Mouse (Mus musculus) heart, postnatal 0 days (tissue): ENCODE data around the gene Hspa8.

Experiments
- CTCF ChIP-seq: IDR thresholded peaks from 2 replicates; pipeline ENCODE4 v1.5.1; 2016; ENCODE audit warnings: antibody characterized with exemption, control low read depth, low read depth
- EP300 ChIP-seq: IDR thresholded peaks from 2 replicates; pipeline ENCODE4 v1.6.1; 2016; ENCODE audit warnings: antibody characterized with exemption, low read depth

DNA sequence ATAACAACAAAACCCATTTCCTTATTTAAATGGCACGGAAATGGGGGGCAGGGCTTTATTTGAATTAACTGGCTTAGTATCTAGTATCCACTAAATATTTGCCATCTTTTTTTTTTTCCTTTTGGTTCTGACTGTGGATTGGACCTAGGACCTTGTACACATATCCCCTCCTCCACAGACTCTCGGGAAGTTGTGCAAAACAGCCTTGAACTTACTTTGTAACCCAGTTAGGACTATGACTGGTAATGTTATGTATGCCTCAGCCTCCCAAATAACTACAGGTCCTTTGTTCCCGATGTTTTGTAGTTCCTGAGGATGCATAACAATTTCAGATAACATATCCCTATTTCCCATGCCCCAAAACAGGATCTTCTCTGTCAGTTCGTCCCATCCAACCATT, 26.9 kb upstream of the Hspa8 start:
- TF ChIP-seq CTCF (no peak), EP300 (no peak)
